Mouse (Mus musculus) gastrocnemius, postnatal 25 days (tissue): ENCODE results near the gene Trp53tg5. TPM values are rescaled to one million over a fixed set of nuclear protein-coding genes. Genes with fewer than 3 reads are reported as not detected.

ENCODE experiments used
- DNase-seq: peaks from one replicate; pipeline ENCODE4 v3.0.0; 2022
- total RNA-seq, 2 experiments: library from RNA; stranded (reverse); gene quantifications; 1 replicate in 1 of 2; 2 replicates in 1 of 2; pipeline ENCODE4 v1.2.3; 2021

The Trp53tg5 gene
- total RNA-seq, 2 experiments from 2014 or later: not detected

DNA sequence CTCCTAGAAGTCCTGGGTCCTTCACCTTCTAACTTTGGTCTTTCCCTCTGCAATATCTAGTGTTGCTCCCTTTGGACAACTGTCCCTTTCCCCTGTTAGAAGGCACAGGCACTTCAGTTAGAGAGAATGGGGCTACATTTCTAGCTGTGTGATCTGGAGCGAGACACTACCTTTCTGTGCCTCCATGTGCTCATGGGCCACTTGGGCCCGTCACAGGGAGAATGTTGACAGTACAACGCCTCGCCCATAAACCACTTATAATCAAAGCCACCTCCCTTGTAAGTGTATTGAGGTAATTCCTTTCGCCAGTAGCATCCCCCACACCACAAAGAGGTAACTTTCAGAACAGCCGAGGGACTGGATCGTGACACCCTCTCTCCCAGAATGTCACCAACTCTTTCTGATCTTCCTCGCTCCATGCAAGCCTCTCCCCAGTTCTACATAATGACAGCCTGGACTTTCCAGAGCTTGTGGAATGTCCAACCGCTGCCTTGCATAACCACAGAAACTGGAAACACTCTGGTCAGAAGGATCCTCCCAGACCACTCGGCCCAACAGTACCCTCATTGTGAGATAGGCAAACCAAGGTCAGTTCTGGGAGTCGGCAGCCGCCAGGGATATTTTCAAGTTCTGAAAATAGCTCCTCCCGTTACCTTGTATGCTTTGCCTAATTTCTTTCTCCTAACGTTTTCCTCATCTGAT is 24.0 kb downstream of the Trp53tg5 start:
- no peak for DNase-seq

DNA sequence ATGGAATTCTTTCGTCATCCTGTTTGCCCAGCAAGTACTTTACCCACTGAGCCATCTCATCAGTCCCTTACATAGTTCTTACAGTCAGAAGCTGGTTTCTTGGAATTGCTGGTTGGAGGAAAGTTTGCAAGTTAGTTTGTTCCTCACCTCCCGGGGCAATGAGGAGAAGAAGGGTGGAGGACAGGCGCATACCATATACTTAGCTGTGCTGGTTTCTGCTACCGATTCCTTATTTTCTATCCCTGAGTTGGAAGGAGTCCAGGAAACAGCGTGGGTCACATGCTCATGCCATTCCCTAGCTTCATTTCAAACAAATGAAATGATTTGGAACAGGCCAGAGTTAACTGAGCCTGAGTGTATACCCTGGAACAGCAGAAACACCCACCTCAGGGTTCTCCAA is 24.6 kb downstream of the Trp53tg5 start:
- DNase-seq: no peak

DNA sequence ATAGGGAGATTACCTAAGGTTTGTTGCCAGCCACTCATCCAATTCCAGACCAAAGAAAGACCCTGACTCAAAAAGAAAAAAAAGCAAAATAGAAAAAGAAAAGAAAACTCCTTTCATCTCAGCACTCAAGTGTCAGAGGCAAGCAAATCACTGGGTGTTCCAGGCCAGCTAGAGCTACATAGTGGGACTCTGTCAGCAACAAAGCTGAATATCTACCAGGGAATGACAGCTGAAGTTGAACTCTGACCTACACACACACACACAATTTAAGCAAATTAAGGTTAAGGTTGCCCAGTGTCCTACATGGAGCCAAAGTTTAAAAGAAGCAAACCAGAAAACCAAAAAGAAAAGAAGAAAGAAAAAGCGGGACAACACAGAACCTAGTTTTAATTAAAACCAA is 25.4 kb downstream of the Trp53tg5 start:
- DNase-seq: no peak

DNA sequence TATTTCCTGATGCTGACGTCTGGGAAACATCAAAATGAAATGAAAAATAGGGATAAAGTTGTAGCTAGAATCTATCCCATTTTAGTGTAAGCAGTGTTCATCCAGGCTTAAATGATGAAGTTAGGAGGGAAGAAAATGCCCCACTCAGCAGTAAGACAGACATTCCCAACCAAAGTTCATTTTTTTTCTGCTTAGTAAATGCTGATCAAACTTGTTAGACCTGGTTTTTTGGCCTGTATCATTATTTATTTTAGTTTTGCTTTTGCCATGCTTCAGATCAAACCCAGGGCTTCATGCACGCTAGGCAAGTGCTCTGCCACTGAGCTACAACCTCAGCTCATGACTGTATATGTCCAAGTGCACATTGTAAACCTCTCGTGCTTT is 27.4 kb downstream of the Trp53tg5 start:
- no peak for DNase-seq

DNA sequence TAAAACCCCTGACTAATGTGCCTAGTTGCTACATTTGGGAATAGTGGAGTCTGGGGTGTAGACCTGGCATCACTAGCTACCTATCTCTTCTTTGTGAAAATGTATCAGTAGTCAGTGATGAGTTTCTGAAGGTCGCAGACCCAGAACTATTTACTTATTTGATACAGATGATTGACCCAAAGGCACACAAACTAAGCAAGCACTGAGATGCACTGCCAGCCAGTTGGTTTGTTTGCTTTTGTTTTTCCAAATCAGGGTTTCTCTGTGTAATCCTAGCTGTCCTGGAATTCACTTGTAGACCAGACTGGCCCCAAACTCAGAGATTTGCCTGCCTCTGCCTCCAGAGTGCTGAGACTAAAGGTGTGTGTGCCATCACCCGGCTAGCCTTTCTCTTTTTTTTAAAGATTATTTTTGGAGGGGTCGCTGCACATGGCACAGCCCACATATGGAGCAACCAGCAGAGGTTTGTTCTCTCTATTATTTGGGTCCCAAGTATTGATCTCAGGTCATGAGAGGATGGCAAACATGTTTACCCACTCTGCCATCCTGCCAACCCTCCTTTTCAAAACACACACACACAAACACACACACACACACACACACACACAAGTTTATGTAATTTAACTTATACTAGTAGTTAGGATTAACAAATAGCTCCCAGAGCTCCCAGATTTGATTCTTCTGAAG is 28.0 kb downstream of the Trp53tg5 start:
- no peak for DNase-seq

DNA sequence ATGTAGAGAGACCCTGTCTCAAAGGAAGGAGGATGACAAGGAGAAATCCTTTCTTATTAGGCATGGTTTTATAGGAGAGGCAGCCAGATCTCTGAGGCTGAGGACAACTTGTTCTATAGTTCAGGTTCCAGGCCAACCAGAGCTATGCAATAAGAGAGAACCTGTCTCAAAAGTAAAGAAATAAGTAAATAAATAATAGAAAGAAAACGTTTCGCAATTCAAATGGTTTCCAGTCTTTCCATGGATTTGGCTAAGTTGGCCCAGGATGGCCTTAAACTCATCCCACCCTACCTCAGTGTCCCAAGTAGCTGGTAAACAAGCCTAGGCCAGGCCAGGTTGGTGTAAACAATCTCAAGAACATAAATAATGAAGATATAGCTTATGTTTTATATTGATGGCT is 28.8 kb downstream of the Trp53tg5 start:
- DNase-seq: no peak

DNA sequence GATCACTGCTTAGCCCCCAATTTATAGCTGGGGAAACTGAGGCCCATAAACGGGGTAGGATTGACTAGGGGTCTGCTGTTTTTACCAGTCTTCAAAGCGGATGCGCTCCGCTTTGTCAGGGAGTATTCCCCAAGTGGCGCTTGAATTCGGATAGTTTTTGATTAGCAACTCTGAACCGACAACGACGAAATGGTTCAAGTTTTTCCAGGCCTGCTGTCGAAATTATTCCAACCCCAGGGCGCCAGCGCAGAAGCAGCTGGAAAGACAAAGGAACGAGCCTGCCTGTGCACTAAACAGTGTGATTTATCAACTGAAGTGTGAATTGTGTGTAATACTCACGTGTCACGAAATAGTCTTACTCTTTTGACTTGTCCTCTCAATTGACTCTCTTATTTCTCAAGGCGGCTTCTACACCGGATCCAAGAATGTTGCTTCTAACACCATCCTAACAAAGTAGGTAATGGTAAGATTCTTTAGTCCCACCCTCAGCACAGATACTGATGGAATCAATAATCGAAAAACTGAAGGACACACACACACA is 30.0 kb downstream of the Trp53tg5 start, which contains the start of gene Sdc4:
Sdc4 (minus strand) TSS at position 428 of the 541 bp plus-strand sequence.
- no peak for DNase-seq

DNA sequence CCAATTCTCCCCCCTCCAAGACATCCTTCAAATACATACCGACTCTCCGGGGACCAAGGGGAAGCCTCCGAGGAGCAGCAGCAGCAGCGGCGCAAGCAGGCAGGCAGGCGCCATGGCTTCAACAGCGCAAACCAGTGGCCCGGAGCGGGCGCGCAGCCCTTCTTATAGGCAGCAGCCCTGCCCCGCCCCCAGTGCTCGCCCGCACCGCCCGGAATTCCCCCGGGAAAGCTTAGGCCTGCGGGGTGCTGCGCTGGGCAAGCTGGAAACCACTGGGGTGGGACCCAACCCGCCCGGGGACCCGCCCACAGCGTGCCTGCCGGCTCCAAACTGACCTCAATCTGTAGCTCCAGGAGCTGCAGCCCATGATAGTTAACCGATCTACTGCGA is 30.5 kb downstream of the Trp53tg5 start:
- peak; percentile 86 for DNase-seq

DNA sequence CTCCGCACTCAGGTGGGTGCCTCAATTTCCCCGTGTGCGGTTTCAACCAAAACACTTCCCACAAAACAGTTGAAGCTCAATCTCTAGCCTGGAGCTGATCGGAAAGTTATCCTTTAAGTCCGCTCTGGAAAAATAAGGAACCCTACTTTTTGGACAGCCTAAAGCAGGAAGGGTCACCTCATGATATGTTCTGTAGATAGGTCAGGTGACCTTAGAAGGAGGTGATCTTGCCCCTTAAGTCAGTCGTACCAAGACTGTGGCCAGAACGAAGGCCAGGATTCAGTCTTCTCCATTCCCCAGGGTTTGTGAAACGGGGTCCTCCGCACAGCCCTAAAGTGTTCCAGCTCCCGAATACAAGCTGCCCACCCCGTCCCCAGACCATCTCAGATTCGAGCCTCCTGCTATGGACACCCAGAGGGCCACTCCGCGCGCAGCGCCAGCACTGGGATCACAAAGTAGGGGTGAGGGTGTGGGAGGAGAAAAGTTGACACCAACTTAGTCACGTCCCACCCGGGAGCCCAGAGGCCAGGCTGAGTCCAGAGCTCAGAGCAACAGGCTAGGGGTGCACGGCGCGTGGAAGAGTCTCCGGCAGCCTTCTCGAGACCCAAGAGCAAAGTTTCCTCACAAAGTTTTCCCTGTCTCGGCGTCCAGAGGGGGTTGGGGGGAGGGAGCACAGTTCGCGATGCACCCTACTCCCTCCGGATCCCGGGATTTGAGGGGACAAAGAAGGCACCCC is 31.0 kb downstream of the Trp53tg5 start:
- peak; percentile 48 for DNase-seq

DNA sequence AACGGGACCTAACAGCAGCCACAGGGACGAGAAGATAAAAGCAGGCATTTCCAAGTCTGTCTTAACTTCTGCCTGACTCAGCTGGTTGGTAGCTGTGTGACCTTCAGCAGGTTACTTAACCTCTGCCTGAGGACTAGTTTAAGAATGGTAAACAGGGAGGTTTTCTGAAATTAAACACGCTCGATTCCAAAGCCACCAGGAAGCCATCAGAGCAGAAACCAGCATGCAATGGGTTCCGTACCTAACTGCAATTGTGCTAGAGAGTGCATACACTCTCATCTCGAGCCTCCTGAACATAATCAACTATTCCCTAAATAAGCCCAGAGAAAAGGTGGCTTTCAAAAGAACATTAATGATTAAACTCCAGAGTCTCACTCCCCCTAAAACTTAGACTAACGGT is 31.8 kb downstream of the Trp53tg5 start:
- no peak for DNase-seq

DNA sequence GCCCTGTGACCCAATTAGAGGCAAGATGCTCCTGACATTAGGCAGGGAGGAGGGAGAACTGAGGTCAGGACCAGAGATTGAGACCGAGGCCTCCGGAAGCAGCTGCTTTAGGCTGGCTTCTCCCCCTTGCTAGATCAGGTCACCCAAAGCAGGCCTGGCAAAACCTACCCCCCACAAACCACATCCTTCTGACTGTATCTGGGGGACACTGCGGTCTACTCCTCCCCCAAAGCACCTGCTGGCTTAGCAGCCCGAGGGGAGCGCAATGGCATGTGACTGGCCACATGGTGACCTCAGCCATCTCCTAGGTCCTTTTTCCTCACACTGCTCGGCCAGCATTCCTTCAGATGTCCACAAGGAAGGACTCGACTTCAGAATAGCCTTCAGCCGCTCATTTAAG is 32.4 kb downstream of the Trp53tg5 start:
- no peak for DNase-seq

DNA sequence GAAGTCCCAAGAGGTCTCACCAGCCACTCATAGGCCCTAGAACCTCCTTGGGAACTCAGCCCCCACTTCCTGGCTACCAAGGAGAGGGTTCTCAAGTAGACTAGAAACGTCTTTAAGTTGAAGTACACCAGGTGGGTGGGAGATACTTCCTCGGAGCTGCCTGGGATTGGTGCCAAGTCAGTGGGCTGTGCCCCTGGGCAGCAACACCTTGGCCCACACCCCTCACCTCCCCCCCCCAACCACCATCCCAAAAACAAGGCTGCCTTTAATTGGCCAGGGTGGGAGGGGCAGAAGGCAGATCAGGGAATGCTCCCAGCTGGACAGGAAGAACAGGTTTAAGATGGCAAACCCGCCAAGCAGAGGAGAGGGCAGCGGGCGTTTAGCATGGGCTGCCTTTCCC is 33.2 kb downstream of the Trp53tg5 start:
- DNase-seq: no peak

DNA sequence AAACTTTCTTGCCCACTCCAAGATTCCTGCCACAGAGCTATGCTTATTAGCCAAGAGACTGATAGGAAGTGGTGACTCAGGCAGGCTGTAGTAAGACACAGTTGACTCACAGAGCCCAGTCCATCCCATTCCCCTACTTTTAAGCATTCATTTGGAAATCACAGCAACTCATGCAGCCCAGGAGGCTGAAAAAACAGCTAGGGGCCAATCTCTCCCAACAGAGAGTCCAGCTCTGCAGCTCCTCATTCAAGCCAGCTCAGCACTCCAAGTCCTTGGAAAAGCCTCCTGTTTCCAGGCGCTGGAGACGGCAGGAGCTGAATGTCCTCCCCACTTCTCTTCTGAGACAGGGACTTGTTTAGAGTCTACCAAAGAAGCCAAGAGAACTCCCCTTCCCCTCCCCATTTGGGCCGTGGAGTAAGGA is 34.5 kb downstream of the Trp53tg5 start:
- DNase-seq: peak; percentile 43

DNA sequence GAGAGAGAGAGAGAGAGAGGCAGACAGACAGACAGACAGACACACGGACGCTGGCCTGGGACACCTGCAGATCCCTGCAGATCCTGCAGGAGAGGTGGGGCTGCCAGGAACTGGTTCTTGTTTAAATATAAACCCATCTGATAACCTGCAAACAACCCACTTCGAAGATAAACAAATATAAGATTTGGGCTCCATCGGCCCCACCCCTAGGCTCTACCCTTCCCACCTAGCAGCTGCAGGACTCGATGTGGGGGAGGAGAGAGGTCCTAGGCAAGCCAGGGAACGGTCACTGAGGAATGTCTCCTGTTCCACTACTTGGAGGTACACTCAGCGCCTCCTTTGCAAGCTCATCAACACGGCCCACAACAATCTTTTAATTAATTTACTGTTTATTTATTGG is 35.3 kb downstream of the Trp53tg5 start:
- no peak for DNase-seq

DNA sequence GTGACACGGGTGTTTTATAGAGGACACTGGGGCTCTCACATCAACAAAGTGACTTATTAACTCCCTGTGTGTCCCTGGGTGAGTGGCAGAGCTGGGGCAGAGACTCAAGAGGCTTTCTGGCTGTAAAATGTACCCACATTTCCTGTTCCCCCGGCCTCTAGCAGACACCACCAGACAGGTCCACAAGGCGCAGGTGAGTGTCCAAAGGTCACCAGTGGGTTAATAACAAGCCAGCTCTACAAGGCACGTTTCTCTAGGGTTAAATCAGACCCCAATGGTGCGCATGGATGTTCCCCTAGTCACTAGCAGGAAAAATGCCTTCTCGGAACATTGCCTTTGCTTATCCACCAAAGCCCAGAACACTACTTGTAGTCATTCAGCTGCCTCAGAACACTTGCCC is 35.8 kb downstream of the Trp53tg5 start:
- no peak for DNase-seq

DNA sequence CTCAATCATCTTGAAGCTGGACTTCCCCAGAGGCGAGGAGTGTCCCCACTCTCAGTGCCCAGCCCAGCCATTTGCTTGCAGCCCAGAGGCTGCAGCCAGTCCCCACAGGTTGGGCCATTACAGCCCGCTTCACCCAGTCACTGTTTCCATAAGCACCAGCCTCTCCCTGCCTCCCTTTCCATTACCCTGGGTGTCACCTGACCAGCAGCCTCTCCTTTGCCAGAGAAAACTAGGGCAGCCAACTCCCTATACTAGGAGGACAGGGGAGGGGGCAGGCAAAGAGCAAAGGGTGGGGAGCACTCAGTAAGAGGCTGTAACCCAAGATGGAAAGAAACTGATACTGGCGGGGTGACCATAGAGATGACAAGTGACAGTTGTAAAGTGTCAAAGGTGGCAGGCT is 36.6 kb downstream of the Trp53tg5 start:
- peak; percentile 69 for DNase-seq

DNA sequence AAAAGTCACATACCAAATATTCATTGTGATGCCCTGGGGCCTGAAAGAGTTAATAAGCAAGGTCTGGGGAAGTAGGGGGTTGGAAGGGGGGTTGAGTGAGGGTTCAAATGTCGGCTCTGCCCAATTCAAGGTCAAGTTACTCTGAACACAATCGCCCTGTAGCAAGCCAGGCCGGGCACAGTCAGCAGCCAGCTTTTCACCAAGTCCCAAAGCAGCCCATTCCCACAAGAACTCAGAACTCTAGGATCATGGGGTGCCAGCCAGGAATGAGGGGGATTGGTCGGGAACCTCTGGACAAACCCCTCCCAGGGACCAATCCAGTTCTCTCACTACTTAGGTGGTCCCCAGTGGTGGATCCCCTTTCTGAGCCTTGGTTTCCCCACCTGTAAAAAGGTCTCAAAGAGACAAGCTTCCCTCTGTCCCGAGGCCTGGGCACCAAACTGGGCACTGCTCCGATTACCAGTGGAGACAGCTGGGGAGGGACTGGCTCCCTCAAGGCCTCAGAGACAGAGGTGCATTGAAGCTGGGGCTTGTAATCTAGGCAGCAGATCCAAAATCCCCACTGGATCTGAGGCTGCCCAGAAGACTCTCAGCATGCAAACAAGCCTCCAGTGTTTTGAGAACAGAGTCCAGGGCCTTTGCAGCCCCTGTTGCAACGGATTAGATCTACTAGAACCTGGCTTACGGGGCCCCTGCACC is 37.2 kb downstream of the Trp53tg5 start:
- DNase-seq: no peak

DNA sequence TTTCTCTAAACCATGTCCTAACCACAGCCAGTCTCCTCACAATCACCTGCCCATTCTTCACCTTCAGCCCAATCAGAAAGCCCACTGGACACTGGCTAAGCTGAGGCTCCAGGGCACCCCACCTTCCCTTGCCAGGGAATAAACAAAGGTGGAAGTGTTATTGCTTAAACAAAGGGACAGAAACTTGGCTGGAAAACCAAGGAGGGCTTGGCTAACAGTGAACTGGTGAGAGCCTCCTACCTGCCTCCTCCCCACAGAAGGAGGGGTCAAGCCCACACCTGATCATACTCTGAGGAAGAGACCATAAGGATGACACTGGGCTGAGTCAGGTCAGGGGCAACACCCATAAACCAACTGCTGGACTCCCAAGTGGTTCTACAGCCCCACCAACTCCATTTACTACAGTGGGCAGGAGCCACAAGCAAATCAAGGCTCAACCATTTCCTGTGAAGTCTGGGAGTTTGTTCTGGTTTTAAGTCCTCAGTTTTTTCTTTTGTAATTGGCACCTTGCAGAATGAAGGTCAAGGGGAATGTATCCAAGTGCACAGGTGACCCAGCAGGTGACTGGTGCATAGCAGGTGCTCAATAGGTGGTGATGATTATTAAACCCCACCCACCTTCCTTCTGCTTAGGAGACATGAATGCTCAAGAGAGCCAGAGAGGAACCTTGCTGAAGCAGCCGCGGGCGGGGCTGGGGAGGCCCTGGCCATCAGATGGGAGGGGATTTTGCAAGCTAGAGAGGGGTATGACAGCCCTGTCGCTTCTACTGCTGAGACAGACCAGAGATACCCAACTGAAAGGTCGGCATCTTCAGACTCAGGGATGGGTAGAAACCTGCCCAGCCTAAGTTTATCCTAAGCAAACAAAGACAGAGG is 38.1 kb downstream of the Trp53tg5 start:
- DNase-seq: no peak

DNA sequence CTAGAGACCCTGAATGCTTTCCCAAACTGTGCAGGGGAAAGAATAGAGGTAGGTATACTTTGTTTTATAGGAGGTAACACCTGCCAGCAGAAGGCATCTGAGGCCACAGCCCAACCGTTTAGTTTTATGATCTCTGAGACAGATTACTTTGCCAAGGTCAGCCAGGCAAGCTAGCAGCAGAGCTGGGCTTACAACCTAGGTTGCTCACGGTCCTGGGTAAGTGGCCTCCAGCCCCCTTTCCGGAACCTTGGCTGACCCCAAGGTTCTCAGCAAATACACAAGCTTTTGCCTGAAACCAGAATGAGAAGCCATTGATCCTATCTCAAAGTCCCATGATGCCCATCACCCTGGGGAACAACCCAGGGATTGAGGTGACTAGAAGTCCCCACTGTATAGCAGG is 38.8 kb downstream of the Trp53tg5 start:
- no peak for DNase-seq

DNA sequence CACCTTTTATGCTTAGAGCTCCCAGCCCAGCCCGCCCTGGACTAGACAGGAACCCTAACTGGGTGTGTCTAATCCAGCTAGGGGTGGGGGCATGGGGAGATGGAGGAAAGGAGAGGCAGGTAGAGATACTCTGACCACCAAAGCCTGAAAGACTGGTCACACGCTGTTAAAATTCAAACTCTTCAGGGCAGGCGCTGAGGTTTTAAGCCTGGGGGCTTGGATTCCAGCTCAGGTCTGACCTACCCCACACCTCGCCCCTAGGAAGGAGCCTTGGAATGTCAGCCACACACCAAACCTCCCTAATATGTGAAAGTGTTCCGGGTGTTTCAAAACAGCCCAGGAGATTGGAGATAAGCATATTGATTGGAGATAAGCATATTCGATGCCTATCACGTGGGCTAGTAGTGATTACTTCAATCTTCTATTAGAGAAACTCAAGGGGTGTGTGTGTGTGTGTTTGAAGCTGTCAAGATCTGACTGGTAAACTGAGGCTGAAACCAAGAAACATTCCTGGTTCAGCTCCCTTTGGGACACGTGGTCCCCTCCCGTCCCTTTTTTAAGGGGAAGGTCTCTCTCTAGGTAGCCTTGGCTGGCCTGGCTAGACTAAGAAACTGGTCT is 40.1 kb downstream of the Trp53tg5 start:
- DNase-seq: no peak
